Comparison of ENCODE assay signal across 13 mouse cellular contexts in the genomic region with DNA sequence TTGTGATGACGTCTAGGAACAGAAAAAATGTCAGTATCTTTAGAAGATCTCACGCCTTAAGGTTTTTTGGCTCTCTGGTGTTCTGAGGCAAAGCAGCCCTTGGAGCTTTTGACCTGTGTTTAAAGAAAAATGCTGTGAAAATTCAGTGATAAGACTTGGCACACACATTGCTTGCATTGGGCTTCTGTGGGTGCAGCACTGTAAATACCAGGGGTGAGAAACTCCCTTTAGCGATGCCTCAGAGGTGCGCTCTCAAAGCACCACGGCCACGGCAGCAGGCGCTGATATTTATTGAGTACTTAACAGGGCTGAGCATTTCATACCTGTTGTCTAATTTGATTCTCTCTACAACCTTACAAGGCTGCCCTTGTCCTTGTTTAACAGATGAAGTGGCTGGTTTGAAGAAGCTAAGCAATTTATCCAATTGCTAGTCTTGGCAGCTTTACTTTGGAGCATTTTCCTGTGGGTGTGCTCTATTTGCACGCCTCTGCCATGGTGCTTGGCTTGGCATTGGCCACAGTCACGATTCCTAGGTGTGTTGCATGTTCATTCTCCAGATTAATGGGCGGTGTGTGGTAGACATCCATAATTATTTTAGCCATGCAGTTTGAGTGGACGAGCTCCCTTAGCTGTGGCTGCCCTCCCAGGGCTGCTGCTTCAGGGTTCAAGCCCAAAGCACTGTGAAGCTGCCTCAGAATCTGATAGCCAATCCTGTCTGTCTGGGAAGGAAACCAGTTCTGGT. TPM values are rescaled to one million over a fixed set of nuclear protein-coding genes. Genes with fewer than 3 reads are reported as not detected.
A peak's percentile ranks its signal among the peaks of the same experiment; 100 is the strongest.
DNase-seq lines count a peak whose midpoint lies in the region; ATAC-seq and TF ChIP-seq lines count a peak whose summit lies in the region.
"Had no signal": no experiment of that assay in that cellular context is flagged by ENCODE, and none has a peak within 500 bp of the region (broad histone marks: within the 10 kb centered on the region; RNA-seq: fewer than 3 reads in every experiment).

No protein-coding gene starts in this region.

- DNase-seq in heart, adult 2 months, result no peak
- no peak for DNase-seq in liver, postnatal 0 days
- peak; percentile 59 for DNase-seq in CD4-positive helper T cell, adult 2 months (ENCODE audit: low read depth, low spot score)
- peak; percentile 52 to 70 for DNase-seq in left cerebral cortex, postnatal 36 days (ENCODE audit: low spot score in 2 of 2)
- DNase-seq in kidney, postnatal 10 days, result no peak
- DNase-seq: cerebellum, postnatal 36 days had no signal

- no peak for TF ChIP-seq EP300 in heart, adult 2 months (IDR thresholded peaks at IDR 0.05; ENCODE audit: insufficient read depth, low read depth, low read length)
- no peak for TF ChIP-seq EP300 in liver, postnatal 0 days (IDR thresholded peaks at IDR 0.05; ENCODE audit: low read depth)

- no peak overlapping the region for H3K4me3 ChIP-seq in heart, embryonic 13.5 days
- H3K4me3 ChIP-seq in heart, adult 2 months, result no peak overlapping the region
- no peak overlapping the region for H3K4me3 ChIP-seq in liver, embryonic 12.5 days
- no peak overlapping the region for H3K4me3 ChIP-seq in liver, postnatal 0 days (ENCODE audit: low read depth, low read length)
- H3K4me3 ChIP-seq: erythroblast, embryonic 14.5 days; midbrain, embryonic 12.5 days; neural tube, embryonic 15.5 days had no signal

- no peak for ATAC-seq in heart, embryonic 13.5 days (ENCODE audit: extremely low read depth, insufficient number of reproducible peaks, low FRiP score, low TSS enrichment)
- ATAC-seq in liver, embryonic 12.5 days, result no peak
- no peak for ATAC-seq in liver, postnatal 0 days

- peaks cover 12% of the 10 kb centered on the region; the same call in 1 of the 2 replicates for H3K36me3 ChIP-seq in heart, embryonic 13.5 days
- H3K36me3 ChIP-seq in heart, adult 2 months (ENCODE audit: control insufficient read depth, insufficient read depth, low read length), result peaks cover 6% of the 10 kb centered on the region
- peaks cover 15% of the 10 kb centered on the region for H3K36me3 ChIP-seq in liver, embryonic 12.5 days
- no peaks in the 10 kb centered on the region for H3K36me3 ChIP-seq in liver, postnatal 0 days (replicated peaks; ENCODE audit: insufficient read depth, low read length)
- H3K36me3 ChIP-seq: midbrain, embryonic 12.5 days; neural tube, embryonic 15.5 days had no signal

- intact Hi-C loops in heart, adult 2 months (cut with DNase I), result no loop called here
- intact Hi-C loops in left cerebral cortex, postnatal 36 days (cut with DNase I), result no loop called here

- no peak for TF ChIP-seq POLR2A in heart, adult 2 months (IDR thresholded peaks at IDR 0.05; ENCODE audit: insufficient read depth, low read depth, low read length)

- peak overlapping the region; percentile 8; the same call in 1 of the 2 replicates for H3K9ac ChIP-seq in heart, embryonic 13.5 days
- no peak overlapping the region for H3K9ac ChIP-seq in heart, adult 2 months (ENCODE audit: low read depth, low read length)
- no peak overlapping the region for H3K9ac ChIP-seq in liver, embryonic 12.5 days
- no peak overlapping the region for H3K9ac ChIP-seq in liver, postnatal 0 days (replicated peaks)
- H3K9ac ChIP-seq: hindbrain, embryonic 14.5 days; midbrain, embryonic 12.5 days; neural tube, embryonic 15.5 days had no signal

- H3K27me3 ChIP-seq in heart, embryonic 13.5 days (replicated peaks), result no peaks in the 10 kb centered on the region
- no peaks in the 10 kb centered on the region for H3K27me3 ChIP-seq in heart, adult 2 months (ENCODE audit: control insufficient read depth, insufficient read depth, low read length)
- no peaks in the 10 kb centered on the region for H3K27me3 ChIP-seq in liver, embryonic 12.5 days (replicated peaks)
- no peaks in the 10 kb centered on the region for H3K27me3 ChIP-seq in liver, postnatal 0 days (ENCODE audit: insufficient read depth, low read length)
- H3K27me3 ChIP-seq: midbrain, embryonic 12.5 days; neural tube, embryonic 15.5 days had no signal

- H3K9me3 ChIP-seq in heart, embryonic 13.5 days, result no peaks in the 10 kb centered on the region
- H3K9me3 ChIP-seq in liver, embryonic 12.5 days (replicated peaks), result no peaks in the 10 kb centered on the region
- no peaks in the 10 kb centered on the region for H3K9me3 ChIP-seq in liver, postnatal 0 days (ENCODE audit: low read length)
- H3K9me3 ChIP-seq: midbrain, embryonic 12.5 days; neural tube, embryonic 15.5 days had no signal

- H3K4me2 ChIP-seq in heart, embryonic 13.5 days, result no peak overlapping the region
- H3K4me2 ChIP-seq in liver, embryonic 12.5 days, result no peak overlapping the region
- H3K4me2 ChIP-seq in liver, postnatal 0 days (ENCODE audit: low read depth, low read length), result no peak overlapping the region
- H3K4me2 ChIP-seq: hindbrain, embryonic 14.5 days; midbrain, embryonic 12.5 days; neural tube, embryonic 15.5 days had no signal

- no peak overlapping the region; the same call in 1 of the 2 replicates for H3K27ac ChIP-seq in heart, embryonic 13.5 days (replicated peaks)
- no peak overlapping the region for H3K27ac ChIP-seq in heart, adult 2 months
- H3K27ac ChIP-seq in liver, embryonic 12.5 days, result peak overlapping the region; percentile 28; the same call in 1 of the 2 replicates
- H3K27ac ChIP-seq in liver, postnatal 0 days (ENCODE audit: low read depth), result no peak overlapping the region
- H3K27ac ChIP-seq: hindbrain, embryonic 14.5 days; kidney, postnatal 0 days; midbrain, embryonic 12.5 days; neural tube, embryonic 15.5 days had no signal

- H3K79me2 ChIP-seq in heart, adult 2 months (replicated peaks; ENCODE audit: control insufficient read depth, insufficient read depth, low read length), result peaks cover 10% of the 10 kb centered on the region

- TF ChIP-seq CTCF in heart, adult 2 months (IDR thresholded peaks at IDR 0.05), result no peak
- TF ChIP-seq CTCF in liver, postnatal 0 days (IDR thresholded peaks at IDR 0.05; ENCODE audit: low read depth), result no peak

- H3K4me1 ChIP-seq in heart, embryonic 13.5 days, result peaks cover 74% of the 10 kb centered on the region
- H3K4me1 ChIP-seq in heart, adult 2 months (ENCODE audit: control insufficient read depth, insufficient read depth, low read length), result peaks cover 27% of the 10 kb centered on the region
- H3K4me1 ChIP-seq in liver, embryonic 12.5 days, result peaks cover 77% of the 10 kb centered on the region
- H3K4me1 ChIP-seq in liver, postnatal 0 days (ENCODE audit: insufficient read depth), result peaks cover 20% of the 10 kb centered on the region

- WGBS in heart, embryonic 13.5 days, result 73% methylated on average over 11 of the region's 11 CpGs
- 77% methylated on average over 11 of the region's 11 CpGs for WGBS in heart, adult 2 months
- 76% methylated on average over 11 of the region's 11 CpGs for WGBS in liver, embryonic 12.5 days (ENCODE audit: insufficient replicate concordance)
- 69% methylated on average over 11 of the region's 11 CpGs for WGBS in liver, postnatal 0 days (ENCODE audit: insufficient replicate concordance)

RNA-seq across cellular contexts. Expression of gene Nck2, which starts 19.7 kb away (rescaled TPM):
- 24.2 and 24.8 TPM in 2 replicates for polyA plus RNA-seq in heart, embryonic 13.5 days (2015; fragmentation: Nextera tagmentation; extraction: Ambion mirVana)
- total RNA-seq in heart, adult 2 months (2021), result 10 to 100 TPM; 11.9 to 15.3 TPM
- 11.7 and 12.9 TPM in 2 replicates for polyA plus RNA-seq in heart, adult 2 months (2012; rRNA removed)
- polyA plus RNA-seq in liver, embryonic 12.5 days (2016; fragmentation: Nextera tagmentation; extraction: Ambion mirVana), result 20.3 and 20.4 TPM in 2 replicates
- polyA plus RNA-seq in liver, postnatal 0 days (2015; fragmentation: Nextera tagmentation; extraction: Ambion mirVana), result 5.4 and 6.0 TPM in 2 replicates
- total RNA-seq in left cerebral cortex, postnatal 36 days (2021), result 10 to 100 TPM; 38.7 to 38.8 TPM

Comparison
In these comparisons a context has a peak if more than half of its experiments do, and no peak if none do; other contexts are left out.
1. DNase-seq: peak in CD4-positive helper T cell, adult 2 months (single experiment) and left cerebral cortex, postnatal 36 days (2 of 2); none in heart, adult 2 months (0 of 2), liver, postnatal 0 days (single experiment) and kidney, postnatal 10 days (single experiment).